Mouse (Mus musculus) olfactory bulb, adult 2 months (tissue): Measurements from ENCODE around the gene Rab34.

Source experiments
- CTCF ChIP-seq: fragments of 200-500 bp; IDR thresholded peaks from 2 replicates; pipeline ENCODE4 v1.5.1; 2012; ENCODE audit warnings: low read depth, mild to moderate bottlenecking, low read length, moderate library complexity; ENCODE audit not compliant: insufficient read depth
- POLR2A ChIP-seq: fragments of 200-500 bp; IDR thresholded peaks from 2 replicates; pipeline ENCODE4 v1.6.1; 2012; ENCODE audit warnings: mild to moderate bottlenecking, low read depth, low read length, moderate library complexity; ENCODE audit not compliant: insufficient read depth

GRCm38 (mm10) chr11:78146707-78147543, 41.3 kb upstream of the Rab34 start:
- no peak for TF ChIP-seq POLR2A
- TF ChIP-seq CTCF, result no peak
